Mouse (Mus musculus) liver, embryonic 14.5 days (tissue): ENCODE results near the gene Prrx2. TPM values are rescaled to one million over a fixed set of nuclear protein-coding genes. Genes with fewer than 3 reads are reported as not detected.

Experiments used
- ATAC-seq: fragments of 200-750 bp; cut with Nextera tagmentation; 2 replicates; pipeline ENCODE4 v1.8.0; 2017; ENCODE audit warnings: moderate number of reproducible peaks, mild to moderate bottlenecking, moderate library complexity; ENCODE audit not compliant: insufficient read depth
- DNase-seq, 3 experiments: peaks; one replicate each; pipeline ENCODE4 v3.0.0-alpha.2; 2012 to 2013; ENCODE audit warnings: low read depth in 3 of 3, low spot score in 3 of 3
- H3K27ac ChIP-seq: fragments of 300-500 bp; sonication (generic); 2 replicates; pipeline ENCODE4 v1.5.1; 2014; ENCODE audit warnings: moderate library complexity, mild to moderate bottlenecking, control low read depth, inconsistent platforms
- H3K27me3 ChIP-seq: fragments of 300-500 bp; sonication (generic); 2 replicates; pipeline ENCODE4 v1.6.1; 2014; ENCODE audit warnings: mild to moderate bottlenecking, low read length, moderate library complexity; ENCODE audit not compliant: control insufficient read depth, insufficient read depth
- H3K36me3 ChIP-seq: fragments of 300-500 bp; sonication (generic); replicated peaks from 2 replicates; pipeline ENCODE4 v1.6.1; 2014; ENCODE audit warnings: low read depth; ENCODE audit not compliant: control insufficient read depth, insufficient read depth
- H3K4me1 ChIP-seq, 2 experiments: fragments of 200-500 bp in 1 of 2; fragments of 300-500 bp in 1 of 2; sonication (generic) in 1 of 2; replicated peaks; 2 replicates each; pipeline ENCODE4 v1.6.1; 2012 to 2014; ENCODE audit warnings: antibody characterized with exemption in 1 of 2, inconsistent platforms in 1 of 2, low read length in 1 of 2; ENCODE audit not compliant: control insufficient read depth in 2 of 2, insufficient read depth in 2 of 2
- H3K4me2 ChIP-seq: fragments of 300-500 bp; sonication (generic); 2 replicates; pipeline ENCODE4 v1.6.1; 2014; ENCODE audit warnings: low read depth, mild to moderate bottlenecking, control low read depth, moderate library complexity
- H3K4me3 ChIP-seq, 2 experiments: fragments of 200-500 bp in 1 of 2; fragments of 300-500 bp in 1 of 2; sonication (generic) in 1 of 2; 2 replicates each; pipeline ENCODE4 v1.5.1; 2012 to 2014; ENCODE audit warnings: low read depth in 2 of 2, low read length in 2 of 2, mild to moderate bottlenecking in 2 of 2, control low read depth in 1 of 2, inconsistent platforms in 1 of 2, moderate library complexity in 1 of 2; ENCODE audit not compliant: insufficient read depth in 1 of 2
- H3K9ac ChIP-seq: fragments of 300-500 bp; sonication (generic); replicated peaks from 2 replicates; pipeline ENCODE4 v1.6.1; 2014; ENCODE audit warnings: mild to moderate bottlenecking, control low read depth, moderate library complexity
- H3K9me3 ChIP-seq: fragments of 300-500 bp; sonication (generic); 2 replicates; pipeline ENCODE4 v1.6.1; 2016; ENCODE audit warnings: low read length, mixed read lengths; ENCODE audit not compliant: control insufficient read depth
- CTCF ChIP-seq: IDR thresholded peaks from 2 replicates; pipeline ENCODE4 v1.5.1; 2016; ENCODE audit warnings: antibody characterized with exemption, low read depth, control low read depth
- EP300 ChIP-seq: IDR thresholded peaks from 2 replicates; pipeline ENCODE4 v1.6.1; 2016; ENCODE audit warnings: antibody characterized with exemption, low read depth
- WGBS: fragments of 180-500 bp; shearing (Covaris S2); extraction: QIAGEN DNeasy Blood & Tissue Kit; methylation state at CpG from one replicate; pipeline ENCODE4 v1.1.7; 2014; ENCODE audit not compliant: insufficient replicate concordance; 5-methylcytosine and 5-hydroxymethylcytosine counted together
- polyA plus RNA-seq, 2 experiments: library from polyadenylated mRNA; depleted of rRNA in 1 of 2; stranded (reverse) in 1 of 2; unstranded in 1 of 2; fragments of >200 nt; fragmentation: Nextera tagmentation in 1 of 2; extraction: Ambion mirVana in 1 of 2; gene quantifications; 2 replicates each; pipeline versions ENCODE4 v1.2.1 to v1.2.3; 2012 to 2014

Prrx2 gene
- polyA plus RNA-seq, 2 experiments: 0.49 TPM; not detected in 1

- WGBS: 1% methylated on average over 77 of the region's 77 CpGs
- no peak overlapping the region for H3K27ac ChIP-seq
- no peaks in the 10 kb centered on the region for H3K36me3 ChIP-seq
- peaks cover 50% of the 10 kb centered on the region for H3K27me3 ChIP-seq
- DNase-seq: no peak
- TF ChIP-seq CTCF (no peak), EP300 (no peak)
- H3K9ac ChIP-seq: no peak overlapping the region
- H3K4me1 ChIP-seq: no peaks in the 10 kb centered on the region
- no peaks in the 10 kb centered on the region for H3K9me3 ChIP-seq
- peak overlapping the region; percentile 50 for H3K4me2 ChIP-seq
- ATAC-seq: no peak
- H3K4me3 ChIP-seq: peak overlapping the region; percentile 8 to 30; a peak in 3 of 4 replicates
These were observed 33.5 kb upstream of the Prrx2 start for GRCm38 (mm10) chr2:30801067-30801852.

GRCm38 (mm10) chr2:30803604-30804003, 31.2 kb upstream of the Prrx2 start, which contains the start of gene 1700001O22Rik:
TSS of gene 1700001O22Rik (minus strand) at chr2:30803661.
- Histone ChIP-seq H3K4me3 (no peak within 1 kb of the TSS), H3K9me3 (no peaks in the 10 kb centered on the region), H3K27ac (no peak within 1 kb of the TSS), H3K9ac (no peak within 1 kb of the TSS), H3K4me2 (no peak within 1 kb of the TSS), H3K4me1 (peaks cover 5 to 11% of the 10 kb centered on the region in 2 experiments), H3K27me3 (peaks cover 50% of the 10 kb centered on the region), H3K36me3 (no peaks in the 10 kb centered on the region)
- TF ChIP-seq CTCF: no peak
- no peak for TF ChIP-seq EP300
- no peak for ATAC-seq
- DNase-seq: no peak
- WGBS: 68% methylated on average over 3 of the region's 3 CpGs

- DNase-seq (no peak), ATAC-seq (no peak)
- Histone ChIP-seq H3K4me1 (peaks cover 13 to 14% of the 10 kb centered on the region in 2 experiments), H3K9me3 (no peaks in the 10 kb centered on the region), H3K27ac (no peak overlapping the region), H3K27me3 (peaks cover 28% of the 10 kb centered on the region), H3K9ac (no peak overlapping the region), H3K4me2 (no peak overlapping the region), H3K4me3 (no peak overlapping the region), H3K36me3 (no peaks in the 10 kb centered on the region)
- 84% methylated on average over 2 of the region's 2 CpGs for WGBS
- TF ChIP-seq CTCF (no peak), EP300 (no peak)
These were observed 28.8 kb upstream of the Prrx2 start for GRCm38 (mm10) chr2:30805983-30806382.

GRCm38 (mm10) chr2:30807147-30807647, 27.6 kb upstream of the Prrx2 start:
- no peak for DNase-seq
- 6% methylated on average over 28 of the region's 28 CpGs for WGBS
- no peak overlapping the region for H3K27ac ChIP-seq
- no peaks in the 10 kb centered on the region for H3K9me3 ChIP-seq
- H3K9ac ChIP-seq: peak overlapping the region; percentile 51
- H3K36me3 ChIP-seq: no peaks in the 10 kb centered on the region
- H3K4me2 ChIP-seq: peak overlapping the region; percentile 86
- peak; percentile 11; the same call in 1 of the 2 replicates for ATAC-seq
- TF ChIP-seq EP300 (no peak), CTCF (0 out of 2 replicates have a peak, but pooled peaks have one; percentile 20)
- H3K27me3 ChIP-seq: peaks cover 16% of the 10 kb centered on the region
- H3K4me1 ChIP-seq: peaks cover 13 to 14% of the 10 kb centered on the region in 2 experiments
- H3K4me3 ChIP-seq: peak overlapping the region; percentile 58 to 61

GRCm38 (mm10) chr2:30807648-30808295, 27.0 kb upstream of the Prrx2 start, which contains the start of gene Ntmt1:
TSS of gene Ntmt1 (plus strand) at chr2:30807826.
- peak; percentile 98 to 99 (median 99) for DNase-seq
- peak; percentile 98 for ATAC-seq
- TF ChIP-seq EP300 (no peak), CTCF (no peak; the same call in 1 of the 2 replicates)
- H3K36me3 ChIP-seq: no peaks in the 10 kb centered on the region
- peak within 1 kb of the TSS; percentile 63 to 88 for H3K4me3 ChIP-seq
- H3K9me3 ChIP-seq: no peaks in the 10 kb centered on the region
- WGBS: under 1% methylated on average over 44 of the region's 44 CpGs
- H3K4me1 ChIP-seq: peaks cover 13 to 14% of the 10 kb centered on the region in 2 experiments
- peak within 1 kb of the TSS; percentile 52 for H3K27ac ChIP-seq
- peak within 1 kb of the TSS; percentile 86 for H3K9ac ChIP-seq
- H3K27me3 ChIP-seq: peaks cover 10% of the 10 kb centered on the region
- H3K4me2 ChIP-seq: peak within 1 kb of the TSS; percentile 86
